Mouse (Mus musculus): ENCODE data around the gene B630019K06Rik. TPM values are rescaled to one million over a fixed set of nuclear protein-coding genes. Genes with fewer than 3 reads are reported as not detected.

The B630019K06Rik gene
- polyA plus RNA-seq (2017; shearing (Covaris generic)), result 3.2 TPM

GRCm38 (mm10) chrX:8892343-8893155 is at the start of gene B630019K06Rik:
Gene B630019K06Rik (plus strand): TSS chrX:8892382.

GRCm38 (mm10) chrX:8843694-8844093 is 48.5 kb upstream of the B630019K06Rik start, which contains the start of gene Gm6592:
Gene Gm6592 (plus strand): TSS chrX:8843994.

GRCm38 (mm10) chrX:8873953-8874352 is 18.2 kb upstream of the B630019K06Rik start, which contains the start of gene Gm5751:
Gene Gm5751 (plus strand): TSS chrX:8874253.

Other genes with a start within 250 kb of the B630019K06Rik start
- gene Ssxb8, start 201.5 kb upstream of the B630019K06Rik start, polyA plus RNA-seq (2017; shearing (Covaris generic)), result 0.71 TPM
- not detected for gene Ssx9, start 143.9 kb upstream of the B630019K06Rik start, polyA plus RNA-seq (2017; shearing (Covaris generic))
- not detected for gene Ssxb5, start 88.7 kb upstream of the B630019K06Rik start, polyA plus RNA-seq (2017; shearing (Covaris generic))
- not detected for gene Gm6592, start 48.4 kb upstream of the B630019K06Rik start, polyA plus RNA-seq (2017; shearing (Covaris generic))
- gene Gm5751, start 18.1 kb upstream of the B630019K06Rik start, polyA plus RNA-seq (2017; shearing (Covaris generic)), result not detected
- gene Fthl17b, start 70.6 kb downstream of the B630019K06Rik start, polyA plus RNA-seq (2017; shearing (Covaris generic)), result not detected
- not detected for gene Fthl17c, start 84.2 kb downstream of the B630019K06Rik start, polyA plus RNA-seq (2017; shearing (Covaris generic))
- gene Fthl17d, start 94.4 kb downstream of the B630019K06Rik start, polyA plus RNA-seq (2017; shearing (Covaris generic)), result not detected
- not detected for gene Fthl17e, start 141.1 kb downstream of the B630019K06Rik start, polyA plus RNA-seq (2017; shearing (Covaris generic))
- gene Fthl17f, start 170.6 kb downstream of the B630019K06Rik start, polyA plus RNA-seq (2017; shearing (Covaris generic)), result not detected
- not detected for gene 4930402K13Rik, start 212.2 kb downstream of the B630019K06Rik start, polyA plus RNA-seq (2017; shearing (Covaris generic))